Mouse (Mus musculus) kidney, postnatal 10 days (tissue): Measurements from ENCODE around the gene Cfl1.

ENCODE experiments used
- DNase-seq: peaks from one replicate; pipeline ENCODE4 v3.0.0; 2021; ENCODE audit warnings: mixed read lengths

Gene Cfl1

GRCm38 (mm10) chr19:5538786-5539185, 48.5 kb downstream of the Cfl1 start:
- DNase-seq = no peak

DNA sequence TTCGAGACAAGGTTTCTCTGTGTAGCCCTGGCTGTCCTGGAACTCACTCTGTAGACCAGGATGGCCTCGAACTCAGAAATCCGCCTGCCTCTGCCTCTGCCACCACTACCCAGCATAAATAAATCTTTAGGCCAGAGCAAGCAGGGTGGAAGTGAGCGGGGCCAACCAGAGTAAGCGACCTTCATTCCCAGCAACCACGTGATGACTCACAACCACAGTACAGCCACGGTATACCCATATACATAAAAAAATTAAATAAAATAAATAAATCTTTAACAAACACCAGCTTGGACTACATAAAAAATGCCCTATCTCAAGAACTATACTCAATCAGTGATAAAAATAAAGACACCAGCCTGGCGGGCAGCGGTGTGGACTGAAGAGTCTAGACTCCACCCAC, 53.1 kb downstream of the Cfl1 start:
- no peak for DNase-seq

DNA sequence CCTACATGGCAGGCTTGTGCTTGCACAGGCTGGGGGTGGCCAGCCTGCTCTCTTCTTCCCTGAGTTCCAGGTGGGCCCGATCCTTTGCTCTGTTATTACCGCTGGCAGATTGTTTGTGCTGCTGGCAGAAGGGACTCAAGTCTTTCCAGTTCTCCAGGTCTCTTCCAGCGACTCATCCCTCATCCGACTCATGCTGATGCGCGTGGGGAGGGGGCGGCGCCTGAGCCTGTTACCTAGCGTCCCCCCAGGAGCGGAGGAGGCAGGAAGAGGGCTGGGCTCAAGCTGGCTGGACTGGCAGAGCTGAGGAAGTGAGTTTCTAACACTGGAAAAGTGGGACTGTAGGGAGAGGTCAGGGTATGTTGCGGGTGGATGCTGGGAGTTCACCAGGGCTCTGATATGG, 53.8 kb downstream of the Cfl1 start:
- DNase-seq = no peak
